Mouse (Mus musculus): ENCODE results near the gene Wdr46.
"Not testable (repeated sequence)": the region's sequence is repeated elsewhere in the genome, so short reads cannot be mapped to it uniquely, and the experiment has no call there.

Gene Wdr46

DNA sequence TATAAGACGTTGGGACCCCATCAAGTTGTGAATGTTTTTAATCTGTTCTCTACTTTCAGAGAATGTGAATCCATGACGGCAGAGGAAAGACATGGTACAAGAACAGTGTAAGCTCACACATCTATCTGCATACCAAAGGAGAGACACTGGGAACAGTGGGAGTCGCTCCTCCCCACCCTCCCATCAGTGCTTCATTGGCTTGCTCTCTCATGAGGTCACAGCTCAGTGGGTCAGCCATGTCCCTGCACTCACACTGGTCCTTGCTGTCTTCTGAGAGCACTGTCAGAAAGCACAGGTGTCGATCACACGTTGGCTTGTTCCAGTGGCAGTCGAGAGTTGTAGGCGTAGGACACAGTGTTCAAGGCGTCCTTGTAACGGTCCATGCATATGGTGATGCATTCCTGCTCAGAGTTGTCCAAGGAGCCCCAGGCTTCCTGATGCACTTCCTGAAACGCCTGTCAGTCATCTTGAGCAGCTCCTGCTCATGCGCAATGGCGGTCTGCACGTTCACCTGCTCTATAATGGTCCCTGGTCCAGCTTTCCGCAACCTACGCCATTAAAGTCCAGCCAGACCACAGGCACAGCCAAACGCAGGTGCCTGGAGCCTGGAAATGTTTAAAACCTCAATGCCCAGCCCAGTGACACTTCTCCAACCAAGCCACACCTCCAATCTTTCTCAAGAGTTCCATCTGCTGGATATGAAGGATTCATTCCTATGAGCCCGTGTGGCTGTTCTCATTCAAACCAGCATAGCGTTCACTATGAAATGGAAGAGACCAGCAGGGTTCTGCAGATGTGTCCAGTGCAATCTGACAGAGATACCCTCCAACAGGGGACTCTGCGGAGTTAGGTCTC is 39.9 kb downstream of the Wdr46 start:
- DNase-seq = peak; percentile 38

DNA sequence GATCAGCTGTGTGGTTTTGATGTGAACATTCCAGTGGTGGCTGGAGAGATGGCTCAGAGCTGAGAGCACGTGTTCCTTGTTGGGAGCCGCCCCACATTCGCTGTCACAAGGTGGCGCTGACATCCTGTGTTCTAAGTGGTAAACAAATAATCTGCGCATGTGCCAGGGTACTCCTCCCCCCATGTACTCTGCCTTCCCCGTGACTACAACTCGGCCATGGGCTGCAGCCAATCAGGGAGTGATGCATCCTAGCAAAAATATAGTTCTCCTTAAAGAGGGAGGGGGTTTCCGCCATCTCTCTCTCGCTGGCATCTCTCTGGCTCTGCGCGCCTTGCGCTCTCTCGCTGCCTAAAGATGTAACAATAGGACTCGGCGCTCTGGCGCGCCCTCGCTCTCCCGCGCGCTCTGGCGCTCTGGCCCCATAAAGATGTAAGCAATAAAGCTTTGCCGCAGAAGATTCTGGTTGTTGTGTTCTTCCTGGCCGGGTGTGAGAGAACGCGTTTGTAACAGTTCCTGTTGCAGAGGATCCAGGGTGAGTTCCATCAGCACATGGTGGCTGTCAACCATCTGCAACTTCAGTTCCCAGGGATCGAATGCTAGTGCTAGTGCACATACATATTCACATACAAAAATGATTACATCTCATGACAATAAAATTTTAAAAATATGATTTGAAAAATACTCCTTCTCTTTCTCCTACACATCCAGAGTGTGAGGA is 40.9 kb downstream of the Wdr46 start:
- DNase-seq = peak; percentile 93

DNA sequence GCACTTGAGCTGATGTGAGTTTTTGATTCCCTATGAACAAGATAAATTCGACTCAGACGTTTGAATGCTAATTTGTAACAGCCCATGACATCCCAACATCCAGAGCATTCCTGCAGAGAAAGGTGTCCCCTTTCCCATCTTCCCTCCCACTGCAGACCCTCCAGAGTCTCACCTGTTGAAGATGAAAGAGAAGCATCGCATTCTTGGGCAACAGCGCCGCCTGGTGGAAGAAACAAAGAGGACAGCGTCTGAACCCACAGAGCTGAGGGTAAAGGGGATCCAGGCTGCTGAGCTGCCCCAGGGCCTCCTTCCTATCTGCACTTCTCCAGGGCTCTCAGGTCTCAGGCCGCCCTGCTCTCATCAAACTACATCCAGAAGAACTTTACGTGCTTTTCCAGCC is 41.7 kb downstream of the Wdr46 start:
- peak; percentile 67 for DNase-seq

DNA sequence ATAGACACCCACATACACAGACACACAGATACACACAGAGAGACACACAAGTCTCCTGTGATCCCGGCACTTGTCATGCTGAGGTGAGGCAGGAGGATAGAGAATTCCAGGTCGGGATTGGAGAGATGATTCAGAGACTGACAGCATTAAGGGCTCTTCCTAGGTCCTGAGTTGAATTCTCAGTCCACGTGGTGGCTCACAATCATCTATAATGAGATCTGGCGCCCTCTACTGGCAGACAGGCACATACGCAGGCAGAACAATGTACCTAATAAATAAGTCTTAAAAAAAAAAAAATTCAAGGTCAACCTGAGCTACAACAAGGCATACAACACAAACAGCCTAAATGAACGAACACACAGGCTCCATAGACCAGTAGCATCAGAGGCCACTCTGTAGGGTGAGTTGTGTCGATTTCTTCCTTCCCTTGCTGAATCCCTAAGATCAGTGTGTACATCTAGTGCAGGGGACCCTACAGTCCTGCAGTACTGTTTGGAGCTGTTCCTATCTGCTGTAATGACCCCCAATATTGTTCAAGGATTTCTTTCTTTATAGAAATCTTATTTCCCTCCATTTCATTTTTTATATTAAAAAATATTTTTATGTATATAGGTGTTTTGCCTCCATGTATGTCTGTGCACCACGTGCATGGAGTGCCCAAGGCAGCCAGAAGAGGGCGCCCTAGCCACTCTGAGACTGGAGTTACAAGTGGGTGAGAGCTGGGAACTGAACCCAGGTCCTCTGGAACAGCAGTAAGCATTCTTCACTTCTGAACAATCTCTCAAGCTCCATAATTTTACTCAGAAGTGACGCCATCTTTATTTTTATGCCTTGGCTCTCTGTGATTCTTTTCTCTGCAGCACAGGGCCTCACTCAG is 51.6 kb downstream of the Wdr46 start:
- peak; percentile 46 for DNase-seq

DNA sequence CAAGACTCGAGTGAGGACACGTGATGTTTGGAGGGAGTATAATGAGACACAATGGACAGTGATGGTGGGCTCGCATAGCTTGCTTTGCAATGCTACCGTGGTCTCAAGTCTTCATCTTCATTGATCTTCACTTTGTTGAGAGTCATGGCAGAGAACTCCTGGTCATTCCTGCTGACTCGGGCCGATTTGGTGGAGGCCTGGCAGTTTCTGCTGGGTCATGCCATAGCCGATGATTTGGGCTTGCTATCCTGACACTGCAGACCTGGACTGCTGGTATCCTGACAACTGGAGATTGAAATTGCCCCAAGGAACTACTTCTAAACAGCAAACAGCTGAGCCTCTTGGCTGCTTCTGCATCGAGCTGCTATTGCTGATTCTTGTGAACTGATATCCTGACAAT is 54.5 kb downstream of the Wdr46 start:
- DNase-seq = no peak

- no peak for DNase-seq
These were observed 55.2 kb downstream of the Wdr46 start for GRCm38 (mm10) chr17:33995651-33996050.

DNA sequence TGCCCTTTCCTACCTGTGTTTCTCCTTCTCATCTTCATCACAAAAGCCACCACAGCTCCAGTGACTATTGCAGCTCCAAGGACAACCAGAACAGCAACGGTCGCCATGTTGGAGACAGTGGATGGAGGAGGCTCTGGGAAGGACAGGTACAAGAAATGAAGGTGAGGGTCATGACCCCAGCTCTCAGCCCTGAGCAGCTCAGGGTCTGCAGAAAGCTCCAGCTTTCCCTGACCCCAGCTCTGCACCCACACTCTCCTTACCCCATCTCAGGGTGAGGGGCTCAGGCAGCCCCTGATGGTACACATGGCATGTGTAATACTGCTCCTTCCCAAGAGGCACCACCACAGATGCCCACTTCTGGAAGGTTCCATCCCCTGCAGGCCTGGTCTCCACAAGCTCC is 56.6 kb downstream of the Wdr46 start:
- not testable (repeated sequence) for DNase-seq

- DNase-seq = not testable (repeated sequence)
These were observed 58.2 kb downstream of the Wdr46 start for GRCm38 (mm10) chr17:33998697-33999096.
